Mouse (Mus musculus): ENCODE data around the gene Ifng. TPM values are rescaled to one million over a fixed set of nuclear protein-coding genes. Genes with fewer than 3 reads are reported as not detected.
"Not testable (repeated sequence)": the region's sequence is repeated elsewhere in the genome, so short reads cannot be mapped to it uniquely, and the experiment has no call there.

The Ifng gene
- total RNA-seq (2021): not detected

- DNase-seq: no peak
- intact Hi-C loops (cut with DNase I): no loop called here
Measured at GRCm38 (mm10) chr10:118440742-118441240, at the start of gene Ifng. Gene Ifng, plus strand, starts transcription at chr10:118441046.

- intact Hi-C loops (cut with DNase I): no loop called here
- DNase-seq: no peak
Measured at GRCm38 (mm10) chr10:118399917-118400316, 40.9 kb upstream of the Ifng start.

- intact Hi-C loops (cut with DNase I): no loop called here
- no peak for DNase-seq
Measured at GRCm38 (mm10) chr10:118406463-118407221, 34.2 kb upstream of the Ifng start.

DNA sequence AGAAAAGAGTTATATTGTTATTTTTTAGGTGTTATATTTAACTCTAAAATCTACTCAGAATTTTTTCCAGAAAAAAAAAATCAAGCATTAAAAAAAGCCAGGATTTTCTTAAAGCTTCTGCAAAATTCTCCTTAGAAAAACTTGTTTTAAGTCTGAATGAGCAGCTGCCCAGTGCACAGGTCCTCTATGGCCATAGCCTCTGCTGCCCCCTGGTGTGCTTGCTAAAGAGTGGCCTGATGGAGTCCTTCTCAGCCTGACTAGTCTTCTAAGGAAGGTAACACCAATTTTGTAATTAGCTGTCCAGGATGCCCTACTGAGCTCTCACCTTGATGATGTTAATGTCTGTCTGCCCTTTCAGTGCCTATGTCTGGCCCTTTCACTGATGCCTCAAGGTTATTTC lies 29.5 kb upstream of the Ifng start:
- intact Hi-C loops (cut with DNase I): no loop called here
- no peak for DNase-seq

GRCm38 (mm10) chr10:118412774-118413173 lies 28.1 kb upstream of the Ifng start:
- no peak for DNase-seq
- intact Hi-C loops (cut with DNase I): no loop called here

GRCm38 (mm10) chr10:118419000-118419425 lies 21.8 kb upstream of the Ifng start:
- DNase-seq: no peak
- intact Hi-C loops (cut with DNase I): no loop called here

GRCm38 (mm10) chr10:118420896-118421295 lies 19.9 kb upstream of the Ifng start:
- intact Hi-C loops (cut with DNase I): no loop called here
- no peak for DNase-seq

GRCm38 (mm10) chr10:118435501-118435900 lies 5.3 kb upstream of the Ifng start:
- intact Hi-C loops (cut with DNase I): no loop called here
- no peak for DNase-seq

DNA sequence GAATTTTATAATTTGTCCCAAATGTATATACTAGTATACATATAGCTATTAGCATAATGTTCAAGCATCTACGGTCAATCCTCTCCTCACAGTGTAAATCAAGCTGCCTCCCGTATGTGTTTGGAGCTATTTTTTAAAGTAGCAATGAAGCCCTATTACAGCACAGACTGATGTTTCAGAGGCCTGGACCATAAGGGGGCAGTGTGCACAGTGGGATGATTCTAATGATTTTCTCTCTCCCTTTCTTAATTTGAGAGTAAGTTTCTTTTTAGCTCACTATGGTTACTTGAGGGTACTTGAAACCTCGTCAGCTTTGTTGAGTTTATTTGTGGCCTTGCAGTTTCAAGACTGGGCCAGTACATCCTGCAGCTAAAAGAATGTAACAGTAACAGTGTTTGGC lies 1.1 kb downstream of the Ifng start:
- DNase-seq: peak; percentile 6 to 7
- intact Hi-C loops (cut with DNase I): no loop called here

GRCm38 (mm10) chr10:118442999-118443398 lies 2.2 kb downstream of the Ifng start:
- no peak for DNase-seq
- intact Hi-C loops (cut with DNase I): no loop called here

DNA sequence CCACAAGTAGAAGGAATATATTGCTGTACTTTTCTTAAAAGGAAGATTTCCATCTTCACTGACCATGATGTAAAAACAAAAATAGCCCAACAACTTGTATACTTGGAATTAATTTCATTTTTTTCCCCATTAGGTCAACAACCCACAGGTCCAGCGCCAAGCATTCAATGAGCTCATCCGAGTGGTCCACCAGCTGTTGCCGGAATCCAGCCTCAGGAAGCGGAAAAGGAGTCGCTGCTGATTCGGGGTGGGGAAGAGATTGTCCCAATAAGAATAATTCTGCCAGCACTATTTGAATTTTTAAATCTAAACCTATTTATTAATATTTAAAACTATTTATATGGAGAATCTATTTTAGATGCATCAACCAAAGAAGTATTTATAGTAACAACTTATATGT lies 4.2 kb downstream of the Ifng start:
- DNase-seq: no peak
- intact Hi-C loops (cut with DNase I): no loop called here

GRCm38 (mm10) chr10:118445502-118445901 lies 4.7 kb downstream of the Ifng start:
- intact Hi-C loops (cut with DNase I): no loop called here
- DNase-seq: no peak

DNA sequence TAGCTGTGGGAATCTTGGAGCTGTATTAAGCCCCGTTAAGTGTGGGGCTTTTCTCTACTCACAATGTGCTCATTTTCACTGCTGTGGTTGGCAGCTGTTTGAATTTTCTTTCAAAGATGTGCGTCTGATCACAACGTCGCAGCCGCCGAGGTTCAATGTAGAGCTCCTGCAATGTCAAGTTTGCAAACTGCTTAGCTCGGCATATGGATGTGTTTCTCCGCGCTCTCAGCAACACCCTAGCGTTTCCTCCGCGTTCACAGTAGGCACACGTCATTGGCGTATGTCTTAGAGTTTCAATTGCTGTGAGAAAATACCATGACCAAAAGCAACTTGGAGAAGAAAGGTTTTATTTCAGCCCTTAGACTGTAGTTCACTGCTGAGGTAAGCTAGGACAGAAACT lies 5.1 kb downstream of the Ifng start:
- intact Hi-C loops (cut with DNase I): no loop called here
- DNase-seq: no peak

- intact Hi-C loops (cut with DNase I): no loop called here
- DNase-seq: no peak
Measured at GRCm38 (mm10) chr10:118451747-118452146, 10.9 kb downstream of the Ifng start.

DNA sequence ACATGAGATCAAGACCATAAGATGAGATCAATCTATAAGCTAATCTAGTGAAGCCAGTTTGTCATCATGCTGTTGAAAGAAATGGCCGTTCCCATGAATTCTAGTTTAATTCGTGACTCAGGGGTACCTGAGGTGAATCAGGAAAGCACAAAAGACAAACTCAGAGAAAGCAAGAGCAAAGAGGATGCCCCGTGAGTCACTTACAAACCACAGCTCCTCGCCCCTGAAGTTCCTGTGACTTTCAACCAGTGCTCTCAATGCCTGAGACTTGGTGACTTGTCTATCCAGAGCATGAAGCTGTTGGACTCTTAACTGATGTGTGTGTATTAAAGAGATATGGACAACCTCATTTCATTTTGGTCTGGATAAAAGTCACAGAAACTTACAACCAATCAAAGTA lies 17.9 kb downstream of the Ifng start:
- intact Hi-C loops (cut with DNase I): no loop called here
- DNase-seq: no peak

GRCm38 (mm10) chr10:118461126-118461767 lies 20.4 kb downstream of the Ifng start:
- intact Hi-C loops (cut with DNase I): no loop called here
- DNase-seq: no peak

DNA sequence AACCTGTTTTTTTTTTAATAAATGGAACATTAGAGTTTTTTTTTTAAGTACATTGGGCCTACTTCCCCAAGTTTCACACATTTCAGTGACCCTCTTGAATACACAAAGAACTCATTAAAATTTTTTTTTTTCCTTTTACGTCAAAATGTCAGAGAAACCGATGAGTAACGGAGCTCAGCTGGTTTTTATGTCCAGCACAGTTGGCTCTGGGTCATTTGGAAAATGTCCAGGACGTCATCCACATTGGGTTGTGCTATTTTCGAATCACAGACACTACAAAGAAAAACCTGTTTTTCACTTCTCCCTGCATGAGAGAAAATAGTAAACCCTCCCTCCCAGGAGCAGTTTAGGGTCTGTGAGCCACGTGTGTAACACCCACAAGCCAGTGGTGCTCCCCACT lies 25.6 kb downstream of the Ifng start:
- DNase-seq: peak; percentile 18 to 24
- intact Hi-C loops (cut with DNase I): no loop called here

- intact Hi-C loops (cut with DNase I): no loop called here
- DNase-seq: no peak
Measured at GRCm38 (mm10) chr10:118469047-118469446, 28.2 kb downstream of the Ifng start.

GRCm38 (mm10) chr10:118470296-118470957 lies 29.6 kb downstream of the Ifng start:
- no peak for DNase-seq
- intact Hi-C loops (cut with DNase I): no loop called here

DNA sequence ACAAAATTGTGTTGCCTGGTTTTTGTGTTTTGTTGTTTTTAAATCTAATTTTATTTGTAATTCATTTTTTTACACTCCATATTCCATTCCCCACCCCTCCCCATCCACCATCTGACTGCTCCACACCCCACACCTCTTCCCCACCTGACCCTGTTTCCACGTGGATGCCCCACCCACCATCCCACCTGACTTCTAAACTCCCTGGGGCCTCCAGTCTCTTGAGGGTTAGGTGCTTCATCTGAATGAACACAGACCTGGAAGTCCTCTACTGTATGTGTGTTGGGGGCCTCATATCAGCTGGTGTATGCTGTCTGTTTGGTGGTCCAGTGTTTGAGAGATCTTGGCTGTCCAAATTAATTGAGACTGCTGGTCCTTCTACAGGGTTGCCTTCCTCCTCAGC lies 32.0 kb downstream of the Ifng start:
- DNase-seq; intact Hi-C loops (cut with DNase I): not testable (repeated sequence)

DNA sequence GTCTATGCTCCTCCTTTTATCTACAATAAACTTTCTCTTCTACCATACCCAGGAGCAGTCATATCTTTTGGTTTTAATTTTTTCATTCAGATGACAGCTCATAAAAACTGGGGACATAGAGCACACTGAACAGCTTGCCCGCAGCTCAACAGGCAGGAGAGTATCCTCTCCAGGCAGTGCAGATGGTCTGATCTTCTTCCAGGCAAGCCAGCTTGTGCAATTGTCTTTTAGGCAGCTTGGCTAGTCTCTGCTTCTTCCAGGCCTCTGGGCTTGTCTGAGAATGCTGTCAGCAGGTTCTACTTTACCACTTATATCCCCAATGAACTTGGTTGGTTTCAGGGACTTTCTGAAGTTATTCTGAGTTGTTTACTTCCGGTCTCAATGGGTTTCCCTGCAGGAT lies 35.9 kb downstream of the Ifng start:
- intact Hi-C loops (cut with DNase I): no loop called here
- DNase-seq: no peak

GRCm38 (mm10) chr10:118477297-118477696 lies 36.5 kb downstream of the Ifng start:
- intact Hi-C loops (cut with DNase I): no loop called here
- no peak for DNase-seq
